Mouse (Mus musculus) kidney, embryonic 15.5 days (tissue): ENCODE measurements at regions not wholly inside any gene's neighbourhood (a gene's known extent, or its start where the extent isn't known, plus 50 kb on each side); places are given as distances from the start of the nearest gene placed in this dataset.

Experiments used
- ATAC-seq: fragments of 200-750 bp; cut with Nextera tagmentation; replicated peaks from 2 replicates; pipeline ENCODE4 v1.8.0; 2017; ENCODE audit warnings: moderate TSS enrichment; ENCODE audit not compliant: low FRiP score
- H3K27ac ChIP-seq: fragments of 300-500 bp; sonication (generic); 2 replicates; pipeline ENCODE4 v1.5.1; 2015; ENCODE audit warnings: mild to moderate bottlenecking, inconsistent platforms
- H3K27me3 ChIP-seq: fragments of 300-500 bp; sonication (generic); 2 replicates; pipeline ENCODE4 v1.6.1; 2015; ENCODE audit warnings: inconsistent platforms
- H3K36me3 ChIP-seq: fragments of 300-500 bp; sonication (generic); 2 replicates; pipeline ENCODE4 v1.6.1; 2015; ENCODE audit warnings: inconsistent platforms
- H3K4me1 ChIP-seq: fragments of 300-500 bp; sonication (generic); 2 replicates; pipeline ENCODE4 v1.6.1; 2015; ENCODE audit warnings: inconsistent platforms
- H3K4me2 ChIP-seq: fragments of 300-500 bp; sonication (generic); 2 replicates; pipeline ENCODE4 v1.6.1; 2015; ENCODE audit warnings: moderate library complexity, mild to moderate bottlenecking, inconsistent platforms
- H3K4me3 ChIP-seq: fragments of 300-500 bp; sonication (generic); replicated peaks from 2 replicates; pipeline ENCODE4 v1.5.1; 2015; ENCODE audit warnings: mild to moderate bottlenecking, inconsistent platforms
- H3K9ac ChIP-seq: fragments of 300-500 bp; sonication (generic); 2 replicates; pipeline ENCODE4 v1.6.1; 2015; ENCODE audit warnings: mild to moderate bottlenecking, inconsistent platforms
- H3K9me3 ChIP-seq: fragments of 300-500 bp; sonication (generic); replicated peaks from 2 replicates; pipeline ENCODE4 v1.6.1; 2016; ENCODE audit warnings: inconsistent platforms
- WGBS: fragments of 180-500 bp; shearing (Covaris S2); methylation state at CpG from one replicate; pipeline ENCODE4 v1.1.7; 2015; ENCODE audit warnings: mixed read lengths; 5-methylcytosine and 5-hydroxymethylcytosine counted together

GRCm38 (mm10) chr1:149672117-149672516 lies 289.0 kb downstream of the Pla2g4a start:
- Histone ChIP-seq H3K27ac (no peak overlapping the region), H3K4me1 (no peaks in the 10 kb centered on the region), H3K9me3 (no peaks in the 10 kb centered on the region), H3K4me3 (no peak overlapping the region), H3K4me2 (no peak overlapping the region), H3K9ac (no peak overlapping the region), H3K36me3 (no peaks in the 10 kb centered on the region), H3K27me3 (no peaks in the 10 kb centered on the region)
- WGBS: 82% methylated on average over 2 of the region's 2 CpGs
- no peak for ATAC-seq

- H3K27ac ChIP-seq: no peak overlapping the region
- no peak for ATAC-seq
- H3K4me3 ChIP-seq: no peak overlapping the region
- no peaks in the 10 kb centered on the region for H3K27me3 ChIP-seq
- H3K4me1 ChIP-seq: no peaks in the 10 kb centered on the region
- H3K4me2 ChIP-seq: no peak overlapping the region
- 75% methylated on average over 3 of the region's 3 CpGs for WGBS
- H3K36me3 ChIP-seq: no peaks in the 10 kb centered on the region
- no peaks in the 10 kb centered on the region for H3K9me3 ChIP-seq
- no peak overlapping the region for H3K9ac ChIP-seq
Measured at GRCm38 (mm10) chr1:149671091-149671490, 290.0 kb downstream of the Pla2g4a start.
